Mouse (Mus musculus) thymus, adult 2 months (tissue): Measurements from ENCODE around the gene Rere. TPM values are rescaled to one million over a fixed set of nuclear protein-coding genes. Genes with fewer than 3 reads are reported as not detected.

Experiments used
- DNase-seq: peaks from one replicate; pipeline ENCODE4 v3.0.0; 2021
- H3K27ac ChIP-seq: fragments of 200-500 bp; 2 replicates; pipeline ENCODE4 v1.5.1; 2012; ENCODE audit warnings: low read length, control low read depth; ENCODE audit not compliant: control insufficient read depth, insufficient read depth
- H3K27me3 ChIP-seq: fragments of 200-500 bp; 2 replicates; pipeline ENCODE4 v1.6.1; 2012; ENCODE audit warnings: mild to moderate bottlenecking, low read length, moderate library complexity, mixed read lengths; ENCODE audit not compliant: control insufficient read depth, insufficient read depth
- H3K36me3 ChIP-seq: fragments of 200-500 bp; 2 replicates; pipeline ENCODE4 v1.6.1; 2012; ENCODE audit warnings: mild to moderate bottlenecking, low read length, moderate library complexity; ENCODE audit not compliant: control insufficient read depth, insufficient read depth
- H3K4me1 ChIP-seq: fragments of 200-500 bp; replicated peaks from 2 replicates; pipeline ENCODE4 v1.6.1; 2012; ENCODE audit warnings: low read length; ENCODE audit not compliant: control insufficient read depth, insufficient read depth
- H3K4me3 ChIP-seq: fragments of 200-500 bp; 2 replicates; pipeline ENCODE4 v1.5.1; 2012; ENCODE audit warnings: mild to moderate bottlenecking, low read length, control low read depth, moderate library complexity; ENCODE audit not compliant: control insufficient read depth, insufficient read depth
- CTCF ChIP-seq: fragments of 200-500 bp; IDR thresholded peaks from 2 replicates; pipeline ENCODE4 v1.5.1; 2012; ENCODE audit warnings: mild to moderate bottlenecking, control low read depth, low read length, moderate library complexity, borderline replicate concordance; ENCODE audit not compliant: control insufficient read depth, poor library complexity, insufficient read depth; ENCODE audit errors: extremely low read depth
- POLR2A ChIP-seq: fragments of 200-500 bp; IDR thresholded peaks from 2 replicates; pipeline ENCODE4 v1.6.1; 2012; ENCODE audit warnings: mild to moderate bottlenecking, low read length, control low read depth, moderate library complexity; ENCODE audit not compliant: control insufficient read depth, poor library complexity, insufficient read depth; ENCODE audit errors: extremely low read depth
- WGBS: fragments of 180-500 bp; shearing (Covaris S2); methylation state at CpG from one replicate; pipeline ENCODE4 v1.1.7; 2018; 5-methylcytosine and 5-hydroxymethylcytosine counted together
- polyA plus RNA-seq: library from polyadenylated mRNA; depleted of rRNA; stranded (reverse); fragments of >200 nt; gene quantifications from 2 replicates; pipeline ENCODE4 v1.2.3, GENCODE M21; 2012

Rere gene
- polyA plus RNA-seq, 1 experiment = 52.5 TPM

- Histone ChIP-seq H3K4me1 (peaks cover 39% of the 10 kb centered on the region), H3K4me3 (no peak overlapping the region), H3K27me3 (no peaks in the 10 kb centered on the region), H3K36me3 (peaks cover 62% of the 10 kb centered on the region), H3K27ac (no peak overlapping the region)
- DNase-seq = no peak
- 83% methylated on average over 4 of the region's 4 CpGs for WGBS
- TF ChIP-seq CTCF (no peak), POLR2A (no peak)
Measured at GRCm38 (mm10) chr4:150241708-150242107, 39.7 kb upstream of the Rere start.

DNA sequence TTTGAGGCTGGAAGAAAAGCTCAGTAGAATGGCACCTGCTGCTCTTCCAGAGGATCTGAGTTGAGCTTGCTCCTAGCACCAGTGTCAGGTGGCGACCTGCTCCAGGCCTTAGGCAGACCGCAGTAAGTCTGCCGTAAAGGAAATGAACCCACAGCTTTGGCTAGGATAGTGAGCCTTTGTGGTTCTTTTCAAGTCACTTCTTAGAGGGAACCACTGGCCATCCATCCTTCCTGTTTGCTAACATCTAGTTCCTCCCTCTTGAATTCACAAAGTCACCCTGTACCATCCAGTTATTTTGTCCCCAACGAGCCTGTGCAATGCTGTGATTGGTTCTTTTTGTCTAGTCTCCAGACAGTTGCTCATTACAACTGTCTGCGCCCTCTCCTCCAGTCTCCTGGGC, 38.7 kb upstream of the Rere start:
- H3K4me3 ChIP-seq = no peak overlapping the region
- no peak overlapping the region for H3K27ac ChIP-seq
- no peak for DNase-seq
- H3K27me3 ChIP-seq = no peaks in the 10 kb centered on the region
- TF ChIP-seq POLR2A (no peak), CTCF (no peak)
- H3K4me1 ChIP-seq = peaks cover 38% of the 10 kb centered on the region
- 21% methylated on average over 5 of the region's 5 CpGs for WGBS
- peaks cover 72% of the 10 kb centered on the region for H3K36me3 ChIP-seq

- 89% methylated on average over 2 of the region's 2 CpGs for WGBS
- no peak for DNase-seq
- Histone ChIP-seq H3K4me1 (peaks cover 18% of the 10 kb centered on the region), H3K4me3 (no peak overlapping the region), H3K27me3 (no peaks in the 10 kb centered on the region), H3K27ac (no peak overlapping the region), H3K36me3 (peaks cover 83% of the 10 kb centered on the region)
- TF ChIP-seq CTCF = no peak
Measured at GRCm38 (mm10) chr4:150245876-150246275, 35.6 kb upstream of the Rere start.

- peak; percentile 76; the same call in 1 of the 2 replicates for TF ChIP-seq CTCF
- TF ChIP-seq POLR2A = no peak
- peak; percentile 65 for DNase-seq
- 76% methylated on average over 5 of the region's 5 CpGs for WGBS
- Histone ChIP-seq H3K36me3 (peaks cover 62% of the 10 kb centered on the region), H3K27me3 (no peaks in the 10 kb centered on the region), H3K27ac (no peak overlapping the region), H3K4me3 (no peak overlapping the region), H3K4me1 (peaks cover 1% of the 10 kb centered on the region)
Measured at GRCm38 (mm10) chr4:150248009-150248408, 33.4 kb upstream of the Rere start.

GRCm38 (mm10) chr4:150248917-150249316, 32.5 kb upstream of the Rere start:
- H3K4me3 ChIP-seq = no peak overlapping the region
- H3K27me3 ChIP-seq = no peaks in the 10 kb centered on the region
- peaks cover 53% of the 10 kb centered on the region for H3K36me3 ChIP-seq
- H3K27ac ChIP-seq = no peak overlapping the region
- WGBS = 95% methylated on average over 5 of the region's 5 CpGs
- no peaks in the 10 kb centered on the region for H3K4me1 ChIP-seq
- DNase-seq = no peak
- TF ChIP-seq CTCF (no peak), POLR2A (no peak)

DNA sequence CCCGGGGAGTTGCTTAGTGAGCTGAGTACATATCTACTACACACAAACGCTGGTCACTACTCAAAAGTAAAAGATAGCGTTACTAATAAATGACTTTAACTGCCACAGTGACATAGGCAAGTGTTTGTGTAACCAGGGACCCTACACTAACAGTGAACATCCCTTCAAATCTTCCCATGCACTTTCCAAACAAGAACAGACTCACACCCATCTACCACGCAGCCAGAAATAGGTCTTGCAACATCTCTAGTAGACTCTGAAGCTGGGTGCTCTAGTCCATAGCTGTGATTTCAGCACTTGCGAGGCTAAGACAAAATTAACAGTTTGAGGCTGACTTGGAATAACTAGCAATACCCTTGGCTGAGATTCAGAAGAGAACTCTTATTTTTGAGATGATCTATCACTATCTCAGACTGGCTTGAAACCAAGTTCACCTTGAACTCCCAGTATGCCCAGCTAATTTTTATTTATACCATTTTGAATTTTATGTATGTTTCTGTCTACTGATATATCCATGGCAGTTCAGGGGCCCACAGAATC, 31.6 kb upstream of the Rere start:
- Histone ChIP-seq H3K36me3 (peaks cover 44% of the 10 kb centered on the region), H3K27ac (no peak overlapping the region)

DNA sequence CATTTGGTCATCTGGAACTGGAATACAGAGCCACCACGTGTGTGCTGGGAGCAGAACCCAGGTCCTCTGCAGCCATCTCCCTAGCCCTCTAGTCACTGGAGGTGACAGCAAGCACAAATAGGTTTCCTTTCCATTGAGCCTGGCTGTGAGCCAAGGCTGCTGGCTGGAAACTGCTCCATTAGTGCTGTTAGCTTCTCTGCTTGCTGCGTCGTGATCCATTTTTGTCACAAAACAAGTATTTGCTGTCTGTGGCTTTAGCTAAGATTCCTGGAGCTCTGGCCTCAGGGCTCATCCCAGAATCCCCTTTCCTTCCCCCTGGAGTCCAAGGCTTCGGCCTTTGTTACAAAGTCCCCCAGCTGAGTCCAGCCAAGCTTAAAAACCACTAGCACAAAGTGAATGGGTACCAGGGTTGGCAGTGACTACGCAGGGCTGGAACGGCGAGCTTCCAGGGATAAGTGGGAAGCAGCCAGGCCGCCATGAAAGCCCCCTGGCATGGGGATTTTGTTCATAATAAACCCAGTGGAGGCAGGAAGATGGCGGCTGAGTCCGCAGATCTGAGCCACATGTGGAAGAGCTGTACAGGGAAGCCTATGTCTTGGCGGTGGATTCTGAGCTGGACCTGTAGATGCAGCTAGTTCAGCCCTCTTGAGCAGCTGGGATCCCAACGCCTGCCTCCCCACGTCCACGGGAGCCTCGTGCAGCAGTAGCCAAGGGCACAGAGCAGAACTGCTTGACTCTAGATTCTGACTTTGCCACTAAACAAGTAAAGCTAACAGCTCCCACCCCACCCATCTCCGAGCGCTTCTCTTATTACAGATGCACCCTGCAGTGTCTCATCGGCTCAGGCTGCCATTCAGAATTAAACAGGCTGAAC, 30.7 kb upstream of the Rere start:
- Histone ChIP-seq H3K27ac (no peak overlapping the region), H3K4me1 (no peaks in the 10 kb centered on the region), H3K4me3 (no peak overlapping the region), H3K36me3 (peaks cover 34% of the 10 kb centered on the region), H3K27me3 (no peaks in the 10 kb centered on the region)
- TF ChIP-seq CTCF (no peak), POLR2A (no peak)
- WGBS = 90% methylated on average over 18 of the region's 18 CpGs
- no peak for DNase-seq

More for the DNA sequence above, 31.6 kb upstream of the Rere start:
- DNase-seq = no peak
- Histone ChIP-seq H3K4me1 (no peaks in the 10 kb centered on the region), H3K4me3 (no peak overlapping the region), H3K27me3 (no peaks in the 10 kb centered on the region)
- TF ChIP-seq POLR2A (no peak), CTCF (no peak)
- WGBS = 96% methylated on average over 5 of the region's 5 CpGs
